In genomic region chr7:140153383-140153782, GRCm38 (mm10) we compare ENCODE assay signal across 9 mouse cellular contexts. TPM values are rescaled to one million over a fixed set of nuclear protein-coding genes. Genes with fewer than 3 reads are reported as not detected.
DNase-seq lines count a peak whose midpoint lies in the region; ATAC-seq and TF ChIP-seq lines count a peak whose summit lies in the region.
"Had no signal": no experiment of that assay in that cellular context is flagged by ENCODE, and none has a peak within 500 bp of the region (broad histone marks: within the 10 kb centered on the region; RNA-seq: fewer than 3 reads in every experiment).

No protein-coding gene starts in this region.

- 0 out of 2 replicates have a peak, but pooled peaks have one; percentile 34 for ATAC-seq in forebrain, embryonic 13.5 days
- ATAC-seq in hindbrain, embryonic 16.5 days: peak; percentile 32
- peak; percentile 67 for ATAC-seq in midbrain, embryonic 12.5 days (ENCODE audit: low FRiP score, low read depth)

- no peaks in the 10 kb centered on the region for H3K4me1 ChIP-seq in liver, adult 2 months (ENCODE audit: control insufficient read depth, insufficient read depth, low read length)
- H3K4me1 ChIP-seq in forebrain, embryonic 13.5 days: peaks cover 17% of the 10 kb centered on the region
- H3K4me1 ChIP-seq in hindbrain, embryonic 16.5 days (ENCODE audit: control insufficient read depth, insufficient read depth, low read depth, low read length): peaks cover 14% of the 10 kb centered on the region
- peaks cover 19% of the 10 kb centered on the region for H3K4me1 ChIP-seq in midbrain, embryonic 12.5 days

- peak overlapping the region; percentile 60 for H3K4me2 ChIP-seq in forebrain, embryonic 13.5 days
- H3K4me2 ChIP-seq in hindbrain, embryonic 16.5 days (ENCODE audit: low read length): peak overlapping the region; percentile 70
- H3K4me2 ChIP-seq in midbrain, embryonic 12.5 days (replicated peaks): peak overlapping the region; percentile 59

- peak overlapping the region; percentile 44; the same call in 1 of the 2 replicates for H3K4me3 ChIP-seq in liver, adult 2 months (ENCODE audit: insufficient read depth, low read depth, low read length)
- H3K4me3 ChIP-seq in forebrain, embryonic 13.5 days: peak overlapping the region; percentile 41
- peak overlapping the region; percentile 58 for H3K4me3 ChIP-seq in hindbrain, embryonic 16.5 days (ENCODE audit: low read length)
- H3K4me3 ChIP-seq in midbrain, embryonic 12.5 days: peak overlapping the region; percentile 39

- peaks cover 5% of the 10 kb centered on the region for H3K27me3 ChIP-seq in liver, adult 2 months (ENCODE audit: control insufficient read depth, insufficient read depth, low read length)
- H3K27me3 ChIP-seq in forebrain, embryonic 13.5 days: peaks cover 27% of the 10 kb centered on the region
- H3K27me3 ChIP-seq in hindbrain, embryonic 16.5 days (replicated peaks; ENCODE audit: control insufficient read depth, insufficient read depth, low read length): no peaks in the 10 kb centered on the region
- H3K27me3 ChIP-seq in midbrain, embryonic 12.5 days: peaks cover 46% of the 10 kb centered on the region

- no peak for DNase-seq in liver, adult 2 months (ENCODE audit: extremely low read depth, low read depth, low spot score)
- DNase-seq in liver: no peak
- DNase-seq in cerebellum, adult 18-20 months: peak; percentile 60 to 74
- DNase-seq in spleen, adult 18-20 months: no peak
- DNase-seq in yolk sac, embryonic 10.5 days (ENCODE audit: low spot score): no peak

- peak overlapping the region; percentile 49; the same call in 1 of the 2 replicates for H3K9ac ChIP-seq in liver, adult 2 months (ENCODE audit: low read depth, low read length)
- peak overlapping the region; percentile 64 for H3K9ac ChIP-seq in forebrain, embryonic 13.5 days
- H3K9ac ChIP-seq in hindbrain, embryonic 16.5 days (ENCODE audit: low read depth, low read length): peak overlapping the region; percentile 81
- peak overlapping the region; percentile 52 for H3K9ac ChIP-seq in midbrain, embryonic 12.5 days (replicated peaks)

- WGBS in liver, adult 2 months: 14% methylated on average over 28 of the region's 28 CpGs
- 5% methylated on average over 28 of the region's 28 CpGs for WGBS in forebrain, embryonic 13.5 days
- 3% methylated on average over 28 of the region's 28 CpGs for WGBS in hindbrain, embryonic 16.5 days
- WGBS in midbrain, embryonic 12.5 days: 2% methylated on average over 28 of the region's 28 CpGs

- no peak for TF ChIP-seq POLR2A in liver, adult 2 months (IDR thresholded peaks at IDR 0.05; ENCODE audit: extremely low read depth, insufficient read depth, low read length)

- H3K79me2 ChIP-seq in liver, adult 2 months (ENCODE audit: control insufficient read depth, insufficient read depth, low read length): no peaks in the 10 kb centered on the region

- no peak for TF ChIP-seq CTCF in liver, adult 2 months (IDR thresholded peaks at IDR 0.05; ENCODE audit: low read depth, low read length)

- H3K9me3 ChIP-seq in forebrain, embryonic 13.5 days (replicated peaks): no peaks in the 10 kb centered on the region
- no peaks in the 10 kb centered on the region for H3K9me3 ChIP-seq in hindbrain, embryonic 16.5 days (ENCODE audit: control insufficient read depth, low read length)
- H3K9me3 ChIP-seq in midbrain, embryonic 12.5 days: no peaks in the 10 kb centered on the region

- peak overlapping the region; percentile 16; the same call in 1 of the 2 replicates for H3K27ac ChIP-seq in liver, adult 2 months (replicated peaks; ENCODE audit: insufficient read depth, low read depth, low read length)
- no peak overlapping the region for H3K27ac ChIP-seq in forebrain, embryonic 13.5 days
- H3K27ac ChIP-seq in hindbrain, embryonic 16.5 days (ENCODE audit: low read depth, low read length): peak overlapping the region; percentile 87; the same call in 1 of the 2 replicates
- no peak overlapping the region for H3K27ac ChIP-seq in midbrain, embryonic 12.5 days (replicated peaks)

- peaks cover 4% of the 10 kb centered on the region; the same call in 1 of the 2 replicates for H3K36me3 ChIP-seq in liver, adult 2 months (ENCODE audit: control insufficient read depth, insufficient read depth, low read length)
- H3K36me3 ChIP-seq in forebrain, embryonic 13.5 days (ENCODE audit: poor library complexity, severe bottlenecking): no peaks in the 10 kb centered on the region
- H3K36me3 ChIP-seq in hindbrain, embryonic 16.5 days (ENCODE audit: control insufficient read depth, insufficient read depth, low read length): no peaks in the 10 kb centered on the region
- H3K36me3 ChIP-seq in midbrain, embryonic 12.5 days: peaks cover 7% of the 10 kb centered on the region; the same call in 1 of the 2 replicates

RNA-seq across cellular contexts. Expression of gene Sprn, which starts 1.3 kb away (rescaled TPM):
- total RNA-seq in liver, adult 2 months (2014; rRNA removed): 1.4 and 1.5 TPM in 2 replicates
- 1.3 and 1.7 TPM in 2 replicates for polyA plus RNA-seq in liver, adult 2 months (2012; rRNA removed)
- polyA plus RNA-seq in forebrain, embryonic 13.5 days (2015; fragmentation: Nextera tagmentation; extraction: Ambion mirVana): 3.3 and 5.3 TPM in 2 replicates
- polyA plus RNA-seq in hindbrain, embryonic 16.5 days (2015; fragmentation: Nextera tagmentation; extraction: Ambion mirVana): 30.8 and 31.2 TPM in 2 replicates
- polyA plus RNA-seq in midbrain, embryonic 12.5 days (2016; fragmentation: Nextera tagmentation; extraction: Ambion mirVana): 2.8 and 3.1 TPM in 2 replicates

RNA-seq across cellular contexts. Expression of gene Olfr522, which starts 11.2 kb away (rescaled TPM):
- total RNA-seq in liver, adult 2 months (2014; rRNA removed): not detected in 2 replicates
- polyA plus RNA-seq in liver, adult 2 months (2012; rRNA removed): not detected in 2 replicates
- polyA plus RNA-seq in forebrain, embryonic 13.5 days (2015; fragmentation: Nextera tagmentation; extraction: Ambion mirVana): not detected in 2 replicates
- not detected in 2 replicates for polyA plus RNA-seq in hindbrain, embryonic 16.5 days (2015; fragmentation: Nextera tagmentation; extraction: Ambion mirVana)
- polyA plus RNA-seq in midbrain, embryonic 12.5 days (2016; fragmentation: Nextera tagmentation; extraction: Ambion mirVana): not detected in 2 replicates
- polyA plus RNA-seq: large intestine, adult 2 months had no signal

RNA-seq across cellular contexts. Expression of gene Mtg1, which starts 16.0 kb away (rescaled TPM):
- total RNA-seq in liver, adult 2 months (2014; rRNA removed): 17.4 and 19.3 TPM in 2 replicates
- polyA plus RNA-seq in liver, adult 2 months (2012; rRNA removed): 24.7 and 29.7 TPM in 2 replicates
- polyA plus RNA-seq in forebrain, embryonic 13.5 days (2015; fragmentation: Nextera tagmentation; extraction: Ambion mirVana): 35.3 and 38.7 TPM in 2 replicates
- 31.1 and 32.1 TPM in 2 replicates for polyA plus RNA-seq in hindbrain, embryonic 16.5 days (2015; fragmentation: Nextera tagmentation; extraction: Ambion mirVana)
- polyA plus RNA-seq in midbrain, embryonic 12.5 days (2016; fragmentation: Nextera tagmentation; extraction: Ambion mirVana): 26.1 and 28.8 TPM in 2 replicates

RNA-seq across cellular contexts. Expression of gene Olfr523, which starts 19.6 kb away (rescaled TPM):
- total RNA-seq in liver, adult 2 months (2014; rRNA removed): not detected in 2 replicates
- polyA plus RNA-seq in liver, adult 2 months (2012; rRNA removed): not detected in 2 replicates
- polyA plus RNA-seq in forebrain, embryonic 13.5 days (2015; fragmentation: Nextera tagmentation; extraction: Ambion mirVana): not detected in 2 replicates
- polyA plus RNA-seq in hindbrain, embryonic 16.5 days (2015; fragmentation: Nextera tagmentation; extraction: Ambion mirVana): not detected in 2 replicates
- polyA plus RNA-seq in midbrain, embryonic 12.5 days (2016; fragmentation: Nextera tagmentation; extraction: Ambion mirVana): not detected in 2 replicates
- polyA plus RNA-seq: large intestine, adult 2 months had no signal

RNA-seq across cellular contexts. Expression of gene Echs1, which starts 37.1 kb away (rescaled TPM):
- 411 and 412 TPM in 2 replicates for total RNA-seq in liver, adult 2 months (2014; rRNA removed)
- polyA plus RNA-seq in liver, adult 2 months (2012; rRNA removed): 271 and 349 TPM in 2 replicates
- polyA plus RNA-seq in forebrain, embryonic 13.5 days (2015; fragmentation: Nextera tagmentation; extraction: Ambion mirVana): 126 and 128 TPM in 2 replicates
- 124 and 128 TPM in 2 replicates for polyA plus RNA-seq in hindbrain, embryonic 16.5 days (2015; fragmentation: Nextera tagmentation; extraction: Ambion mirVana)
- 136 and 142 TPM in 2 replicates for polyA plus RNA-seq in midbrain, embryonic 12.5 days (2016; fragmentation: Nextera tagmentation; extraction: Ambion mirVana)

Comparison
In these comparisons a context has a peak if more than half of its experiments do, and no peak if none do; other contexts are left out.
1. DNase-seq: peak in cerebellum, adult 18-20 months (2 of 2); none in liver, adult 2 months (single experiment), liver (single experiment), spleen, adult 18-20 months (0 of 2) and yolk sac, embryonic 10.5 days (single experiment).
2. H3K27ac ChIP-seq: peak in liver, adult 2 months (single experiment) and hindbrain, embryonic 16.5 days (single experiment); none in forebrain, embryonic 13.5 days (single experiment) and midbrain, embryonic 12.5 days (single experiment).
3. Peak in every context shown above with its lines, with median percentiles within 50 percentile points of each other: H3K4me3 ChIP-seq, H3K9ac ChIP-seq, ATAC-seq and H3K4me2 ChIP-seq.